Mouse (Mus musculus): ENCODE measurements around the gene Gm10577.

The Gm10577 gene

GRCm38 (mm10) chr4:100994442-100995255, 25.8 kb downstream of the Gm10577 start:
- no peak for DNase-seq

GRCm38 (mm10) chr4:100992086-100992485, 28.4 kb downstream of the Gm10577 start:
- DNase-seq: no peak

GRCm38 (mm10) chr4:100990996-100991395, 29.5 kb downstream of the Gm10577 start:
- DNase-seq: no peak

- peak; percentile 8 for DNase-seq
Measured at GRCm38 (mm10) chr4:100988231-100988799, 32.2 kb downstream of the Gm10577 start.

GRCm38 (mm10) chr4:100987187-100987586, 33.3 kb downstream of the Gm10577 start:
- DNase-seq: no peak

- no peak for DNase-seq
Measured at GRCm38 (mm10) chr4:100977522-100977921, 43.0 kb downstream of the Gm10577 start.

- DNase-seq: no peak
Measured at GRCm38 (mm10) chr4:100974455-100975035, 46.0 kb downstream of the Gm10577 start.

- no peak for DNase-seq
Measured at GRCm38 (mm10) chr4:100973641-100974454, 46.6 kb downstream of the Gm10577 start.
